9 mouse cellular contexts compared by ENCODE assay signal in the genomic region with DNA sequence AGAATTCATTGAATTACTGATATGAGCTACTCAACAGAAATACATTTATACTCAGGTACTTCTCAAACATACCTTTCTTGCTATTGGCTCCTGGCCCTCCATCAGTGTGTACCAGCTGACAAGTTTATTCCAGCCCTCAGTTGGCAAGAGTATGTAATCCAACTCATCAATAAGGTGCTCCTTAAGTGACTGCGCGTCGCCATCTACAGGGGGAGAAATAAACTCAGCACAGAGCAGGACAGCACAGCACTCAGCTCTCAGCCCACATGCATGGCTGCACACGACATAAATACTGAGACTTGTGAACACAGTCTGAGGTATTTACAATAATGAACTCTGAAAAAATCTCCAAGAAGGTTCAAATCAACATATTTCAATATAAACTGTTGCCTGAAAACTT. TPM values are rescaled to one million over a fixed set of nuclear protein-coding genes. Genes with fewer than 3 reads are reported as not detected.
DNase-seq lines count a peak whose midpoint lies in the region; ATAC-seq and TF ChIP-seq lines count a peak whose summit lies in the region.
"Had no signal": no experiment of that assay in that cellular context is flagged by ENCODE, and none has a peak within 500 bp of the region (broad histone marks: within the 10 kb centered on the region; RNA-seq: fewer than 3 reads in every experiment).

No protein-coding gene starts in this region.

- no peak overlapping the region for H3K4me2 ChIP-seq in lung, embryonic 14.5 days
- no peak overlapping the region for H3K4me2 ChIP-seq in liver, postnatal 0 days (ENCODE audit: low read depth, low read length)
- H3K4me2 ChIP-seq: hindbrain, embryonic 13.5 days had no signal

- no peak overlapping the region for H3K9ac ChIP-seq in lung, embryonic 14.5 days
- H3K9ac ChIP-seq in liver, postnatal 0 days (replicated peaks), result no peak overlapping the region
- H3K9ac ChIP-seq: hindbrain, embryonic 13.5 days had no signal

- DNase-seq in frontal cortex, adult 2 months (ENCODE audit: extremely low spot score in 1 of 2, low spot score in 1 of 2), result no peak
- peak; percentile 27 for DNase-seq in lung, embryonic 14.5 days
- no peak for DNase-seq in lung, postnatal 36 days
- DNase-seq in NIH3T3 (ENCODE audit: low read depth), result peak; percentile 50
- DNase-seq in liver, postnatal 0 days, result no peak
- no peak for DNase-seq in ovary, adult 18-20 months (ENCODE audit: low spot score)
- no peak for DNase-seq in cerebellum, postnatal 36 days

- no peak overlapping the region for H3K4me3 ChIP-seq in lung, embryonic 14.5 days (ENCODE audit: low read depth, low read length)
- H3K4me3 ChIP-seq in liver, postnatal 0 days (ENCODE audit: low read depth, low read length), result no peak overlapping the region
- H3K4me3 ChIP-seq: hindbrain, embryonic 13.5 days had no signal

- H3K27ac ChIP-seq in lung, embryonic 14.5 days (ENCODE audit: low read depth), result no peak overlapping the region
- H3K27ac ChIP-seq in liver, postnatal 0 days (ENCODE audit: low read depth), result no peak overlapping the region
- H3K27ac ChIP-seq: hindbrain, embryonic 13.5 days had no signal

- H3K9me3 ChIP-seq in lung, embryonic 14.5 days (ENCODE audit: low read depth, low read length), result no peaks in the 10 kb centered on the region
- H3K9me3 ChIP-seq in liver, postnatal 0 days (ENCODE audit: low read length), result no peaks in the 10 kb centered on the region
- H3K9me3 ChIP-seq: hindbrain, embryonic 13.5 days had no signal

- TF ChIP-seq CTCF in lung, embryonic 14.5 days (IDR thresholded peaks at IDR 0.05; ENCODE audit: low read depth), result peak; percentile 37; the same call in 1 of the 2 replicates
- TF ChIP-seq CTCF in liver, postnatal 0 days (IDR thresholded peaks at IDR 0.05; ENCODE audit: low read depth), result peak; percentile 54

- TF ChIP-seq EP300 in liver, postnatal 0 days (IDR thresholded peaks at IDR 0.05; ENCODE audit: low read depth), result no peak

- H3K27me3 ChIP-seq in lung, embryonic 14.5 days (ENCODE audit: insufficient read depth, low read length), result no peaks in the 10 kb centered on the region
- no peaks in the 10 kb centered on the region for H3K27me3 ChIP-seq in liver, postnatal 0 days (ENCODE audit: insufficient read depth, low read length)
- H3K27me3 ChIP-seq: hindbrain, embryonic 13.5 days had no signal

- WGBS in lung, embryonic 14.5 days, result 66% methylated on average over 4 of the region's 4 CpGs
- WGBS in liver, postnatal 0 days (ENCODE audit: insufficient replicate concordance), result 76% methylated on average over 4 of the region's 4 CpGs

- peak; percentile 67 for ATAC-seq in frontal cortex, adult (ENCODE audit: low TSS enrichment)
- no peak for ATAC-seq in lung, embryonic 14.5 days (ENCODE audit: insufficient read depth)
- no peak; the same call in 1 of the 2 replicates for ATAC-seq in liver, postnatal 0 days

- peaks cover 48% of the 10 kb centered on the region for H3K36me3 ChIP-seq in lung, embryonic 14.5 days (ENCODE audit: insufficient read depth)
- peaks cover 70% of the 10 kb centered on the region for H3K36me3 ChIP-seq in liver, postnatal 0 days (replicated peaks; ENCODE audit: insufficient read depth, low read length)

- H3K4me1 ChIP-seq in lung, embryonic 14.5 days (ENCODE audit: insufficient read depth), result no peaks in the 10 kb centered on the region
- no peaks in the 10 kb centered on the region for H3K4me1 ChIP-seq in liver, postnatal 0 days (ENCODE audit: insufficient read depth)
- H3K4me1 ChIP-seq: hindbrain, embryonic 13.5 days had no signal

RNA-seq across cellular contexts. Expression of gene Usp15, which starts 21.0 kb away (rescaled TPM):
- 45.3 and 54.1 TPM in 2 replicates for polyA plus RNA-seq in frontal cortex, adult 2 months (2012; rRNA removed)
- polyA plus RNA-seq in lung, embryonic 14.5 days (2014; fragmentation: Nextera tagmentation; extraction: Ambion mirVana), result 81.1 and 97.4 TPM in 2 replicates
- polyA plus RNA-seq in liver, postnatal 0 days (2015; fragmentation: Nextera tagmentation; extraction: Ambion mirVana), result 59.3 and 59.9 TPM in 2 replicates

Comparison
In these comparisons a context has a peak if more than half of its experiments do, and no peak if none do; other contexts are left out.
1. DNase-seq: peak in lung, embryonic 14.5 days (single experiment) and NIH3T3 (single experiment); none in frontal cortex, adult 2 months (0 of 2), lung, postnatal 36 days (single experiment), liver, postnatal 0 days (single experiment), ovary, adult 18-20 months (single experiment) and cerebellum, postnatal 36 days (0 of 2).